Mouse (Mus musculus) adrenal gland, postnatal 10 days (tissue): Measurements from ENCODE around the gene Naa30. TPM values are rescaled to one million over a fixed set of nuclear protein-coding genes. Genes with fewer than 3 reads are reported as not detected.
A peak's percentile ranks its signal among the peaks of the same experiment; 100 is the strongest.

Source experiments
- DNase-seq: peaks from one replicate; pipeline ENCODE4 v3.0.0; 2021; ENCODE audit warnings: mixed read lengths
- total RNA-seq, 2 experiments: library from RNA; stranded (reverse); gene quantifications; 2 replicates each; pipeline ENCODE4 v1.2.3; 2021

Gene Naa30
- total RNA-seq, 2 experiments from 2014 or later, result 30.1 to 32.5 TPM

DNA sequence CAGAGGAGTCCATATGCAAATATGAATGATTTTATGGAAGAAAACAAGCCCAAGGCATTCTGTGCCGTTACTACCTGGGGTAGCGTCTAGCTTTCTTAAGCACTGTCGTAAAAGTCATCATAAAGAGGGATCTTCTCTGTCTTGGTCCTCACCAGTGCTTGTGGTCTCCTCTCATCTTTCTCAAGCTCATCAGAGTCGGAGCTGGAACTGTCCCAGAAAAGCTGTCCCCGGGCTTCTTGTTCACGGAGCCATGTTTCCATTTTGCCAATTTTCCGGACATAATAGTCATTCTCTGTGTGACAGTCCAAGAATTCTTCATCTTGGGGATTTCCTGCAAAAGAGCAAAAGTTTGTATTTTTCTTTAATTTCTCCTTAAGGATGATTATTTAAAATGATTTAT is 54.4 kb downstream of the Naa30 start:
- DNase-seq, result no peak

GRCm38 (mm10) chr14:49226986-49227385 is 55.0 kb downstream of the Naa30 start:
- peak; percentile 36 for DNase-seq

DNA sequence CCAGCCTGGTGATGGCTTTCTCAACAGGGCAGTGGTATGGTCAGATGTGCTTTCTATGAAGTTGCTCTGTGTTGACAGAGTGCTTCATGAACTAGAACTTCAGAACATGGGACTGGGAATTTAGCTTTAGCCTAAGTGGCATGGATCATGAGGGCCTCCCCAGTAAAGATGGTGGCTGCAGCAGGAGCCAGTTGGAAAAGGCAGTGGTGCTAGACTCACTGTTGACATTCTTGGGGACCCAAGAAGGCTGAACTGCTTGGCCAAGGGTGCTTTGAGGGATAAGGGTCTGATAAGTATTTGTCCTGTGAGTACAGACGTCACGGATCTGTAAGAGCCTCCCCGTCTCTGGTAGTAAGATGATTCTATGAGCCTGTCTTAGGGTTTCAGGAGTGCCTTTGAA is 59.8 kb downstream of the Naa30 start:
- no peak for DNase-seq

DNA sequence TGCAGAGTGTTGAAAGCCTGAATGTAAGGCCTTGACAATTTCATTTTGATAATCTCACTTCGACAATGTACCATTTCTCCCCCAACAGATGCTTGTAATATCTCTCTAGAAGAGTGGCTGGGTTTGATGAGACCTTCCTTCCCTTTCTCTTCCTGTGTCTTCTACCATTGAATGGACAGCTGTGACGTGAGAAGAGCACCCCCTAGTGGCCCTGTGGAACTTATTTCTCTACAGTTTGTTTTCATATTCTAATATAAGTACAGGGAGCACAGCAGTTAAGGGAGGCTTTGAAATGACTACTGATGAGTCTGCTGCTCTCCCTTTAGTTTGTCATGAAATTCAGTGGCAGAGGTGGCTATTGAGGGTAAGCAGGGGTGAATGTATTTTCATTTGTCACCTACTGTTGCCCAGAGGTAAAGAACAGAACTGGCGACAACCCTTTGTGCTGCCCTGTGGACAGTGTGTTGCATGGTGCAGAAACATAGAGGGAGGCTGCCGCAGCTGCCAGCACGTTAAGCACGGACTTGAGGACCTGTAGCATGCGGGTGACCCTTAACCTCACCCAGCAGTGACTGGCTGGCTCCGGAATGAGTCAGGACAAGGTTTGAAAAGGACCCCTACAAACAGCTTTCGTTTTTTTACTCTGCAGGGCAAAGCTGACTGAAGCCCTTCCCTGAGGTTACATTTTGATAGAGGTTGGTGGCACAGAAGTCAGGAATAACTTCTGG is 62.9 kb downstream of the Naa30 start:
- peak; percentile 62 for DNase-seq

DNA sequence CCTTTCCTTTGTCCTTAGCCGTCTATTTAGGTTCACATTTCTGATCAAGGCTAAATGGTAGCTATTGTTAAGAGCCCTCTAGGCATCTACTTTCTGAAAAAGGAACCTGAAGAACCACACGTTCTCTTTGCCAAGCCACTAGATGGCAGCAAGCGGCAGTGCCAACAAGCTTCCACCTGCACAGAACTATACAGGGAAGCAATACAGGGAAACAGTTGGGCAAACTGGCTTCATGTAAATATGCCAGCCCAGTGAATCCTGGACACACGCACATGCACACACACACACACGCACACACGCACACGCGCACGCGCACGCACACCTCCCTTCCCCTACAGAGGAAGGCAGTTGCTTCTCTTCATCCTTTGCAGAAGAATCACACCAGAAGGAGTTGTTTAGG is 66.2 kb downstream of the Naa30 start:
- DNase-seq, result peak; percentile 72

Other genes starting within 250 kb of the Naa30 start
- gene Ap5m1, start 106.1 kb upstream of the Naa30 start, total RNA-seq, result 10 to 100 TPM; 20.3 to 26.6 TPM
- gene Exoc5, start 105.6 kb upstream of the Naa30 start, total RNA-seq, result 10 to 100 TPM; 34.5 to 36.0 TPM
- gene ccdc198, start 73.2 kb downstream of the Naa30 start, total RNA-seq, result under 1 TPM in 1 of 2 experiments, not detected in 1; 0.57 TPM